Mouse (Mus musculus): ENCODE data around the gene Cep135. TPM values are rescaled to one million over a fixed set of nuclear protein-coding genes. Genes with fewer than 3 reads are reported as not detected.

Cep135 gene
- polyA plus RNA-seq, 1 experiment from 2014 or later = 4.5 TPM

DNA sequence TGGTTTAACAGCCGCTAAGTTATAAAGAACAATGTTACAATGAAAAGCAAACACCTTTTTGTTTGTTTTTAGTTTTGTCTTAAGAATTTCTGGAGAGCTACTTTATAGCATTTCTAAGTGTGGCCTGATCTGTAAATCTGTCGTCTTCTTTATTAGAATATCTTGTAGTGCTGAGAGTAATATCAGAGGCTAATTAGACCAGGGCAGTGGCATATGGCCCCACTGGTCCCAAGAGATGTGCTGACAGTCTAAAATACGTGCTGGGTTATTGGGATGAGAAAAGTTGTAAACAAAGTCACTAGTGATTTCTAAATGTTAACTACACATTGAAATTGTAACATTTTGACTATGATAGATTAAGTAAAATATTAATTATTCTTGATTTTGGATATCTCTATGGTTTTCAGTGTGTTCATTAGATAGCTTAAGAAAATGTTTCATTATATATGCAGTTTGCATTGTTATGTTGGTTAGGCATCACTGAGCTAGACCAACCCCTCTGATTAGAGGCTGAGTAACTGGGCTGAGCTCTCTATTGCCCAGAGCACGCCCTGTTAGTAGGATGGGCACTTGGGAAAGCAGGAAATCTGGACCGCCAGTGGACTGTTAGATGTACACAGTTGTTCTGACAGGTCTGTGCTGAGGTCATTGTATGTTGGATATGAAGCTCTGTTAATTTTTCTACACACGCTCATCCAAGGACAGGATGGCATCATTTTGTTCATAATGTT, 77.7 kb downstream of the Cep135 start:
- no peak for ATAC-seq (ENCODE audit: low read depth)

DNA sequence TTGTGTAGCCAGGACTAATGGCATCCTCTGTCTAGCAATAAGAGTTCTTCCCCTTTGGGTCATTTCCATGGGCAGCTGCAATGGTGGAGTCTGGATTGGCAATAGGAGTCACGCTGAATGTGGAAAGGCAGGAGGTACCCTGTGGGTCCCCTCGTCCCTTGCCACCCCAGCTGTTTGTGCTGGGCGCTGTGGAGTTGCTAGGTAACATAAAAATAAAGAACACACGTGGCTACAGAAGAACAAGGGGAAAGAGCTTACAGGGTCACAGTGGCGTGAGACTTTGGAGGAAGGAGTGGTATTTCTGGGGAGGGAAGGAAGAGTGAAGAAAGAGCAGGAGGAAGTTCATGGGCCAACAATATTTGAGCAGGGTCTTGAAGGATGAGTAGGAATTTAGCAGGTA, 79.6 kb downstream of the Cep135 start:
- ATAC-seq (ENCODE audit: low read depth) (no peak), DNase-seq (no peak)
- peaks cover 38% of the 10 kb centered on the region for H3K4me1 ChIP-seq (replicated peaks)
- H3K27ac ChIP-seq = no peak overlapping the region
- H3K9me3 ChIP-seq (replicated peaks) = no peaks in the 10 kb centered on the region
- H3K4me2 ChIP-seq = no peak overlapping the region
- no peak overlapping the region for H3K4me3 ChIP-seq (replicated peaks)
- no peaks in the 10 kb centered on the region for H3K36me3 ChIP-seq
- 63% methylated on average over 5 of the region's 5 CpGs for WGBS (ENCODE audit: insufficient replicate concordance)
- H3K9ac ChIP-seq = no peak overlapping the region
- H3K27me3 ChIP-seq = no peaks in the 10 kb centered on the region

More for the DNA sequence above, 77.7 kb downstream of the Cep135 start:
- Histone ChIP-seq H3K27ac (no peak overlapping the region), H3K4me2 (no peak overlapping the region), H3K4me1 (replicated peaks) (peaks cover 54% of the 10 kb centered on the region), H3K9ac (no peak overlapping the region), H3K4me3 (replicated peaks) (no peak overlapping the region), H3K27me3 (no peaks in the 10 kb centered on the region), H3K36me3 (no peaks in the 10 kb centered on the region), H3K9me3 (replicated peaks) (no peaks in the 10 kb centered on the region)
- 78% methylated on average over 6 of the region's 6 CpGs for WGBS (ENCODE audit: insufficient replicate concordance)
- no peak for DNase-seq

DNA sequence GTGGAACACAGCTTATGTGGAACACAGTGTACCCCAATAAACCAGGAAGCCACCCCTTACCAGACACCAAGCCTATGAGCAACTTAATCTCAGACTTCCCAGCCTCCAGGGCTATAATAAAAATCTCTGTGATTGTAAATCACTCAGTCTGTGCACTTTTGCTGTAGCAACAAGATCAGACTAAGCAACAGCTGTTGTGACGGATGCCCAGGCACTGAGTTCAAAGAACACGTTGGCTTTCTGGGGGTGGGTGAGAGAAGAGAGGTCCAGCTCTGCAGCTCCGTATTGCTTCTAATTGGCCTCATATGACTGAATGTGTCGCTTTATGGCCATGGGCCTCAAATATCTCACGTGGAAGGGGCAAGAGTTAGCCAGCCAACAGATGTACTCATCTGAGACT, 80.0 kb downstream of the Cep135 start:
- 84% methylated on average over 5 of the region's 5 CpGs for WGBS (ENCODE audit: insufficient replicate concordance)
- no peak for ATAC-seq (ENCODE audit: low read depth)

GRCm38 (mm10) chr5:76670183-76670582, 81.7 kb downstream of the Cep135 start:
- Histone ChIP-seq H3K9ac (no peak overlapping the region), H3K27me3 (no peaks in the 10 kb centered on the region), H3K36me3 (no peaks in the 10 kb centered on the region), H3K27ac (no peak overlapping the region), H3K4me3 (replicated peaks) (no peak overlapping the region), H3K4me1 (replicated peaks) (peaks cover 47% of the 10 kb centered on the region), H3K4me2 (no peak overlapping the region), H3K9me3 (replicated peaks) (no peaks in the 10 kb centered on the region)
- ATAC-seq (ENCODE audit: low read depth) = no peak
- no peak for DNase-seq
- WGBS (ENCODE audit: insufficient replicate concordance) = 74% methylated on average over 10 of the region's 10 CpGs

More for the DNA sequence above, 80.0 kb downstream of the Cep135 start:
- H3K9me3 ChIP-seq (replicated peaks) = no peaks in the 10 kb centered on the region
- H3K36me3 ChIP-seq = no peaks in the 10 kb centered on the region
- H3K4me2 ChIP-seq = no peak overlapping the region
- H3K4me1 ChIP-seq (replicated peaks) = peaks cover 36% of the 10 kb centered on the region
- no peak overlapping the region for H3K27ac ChIP-seq
- no peaks in the 10 kb centered on the region for H3K27me3 ChIP-seq
- H3K9ac ChIP-seq = no peak overlapping the region
- DNase-seq = no peak
- no peak overlapping the region for H3K4me3 ChIP-seq (replicated peaks)

DNA sequence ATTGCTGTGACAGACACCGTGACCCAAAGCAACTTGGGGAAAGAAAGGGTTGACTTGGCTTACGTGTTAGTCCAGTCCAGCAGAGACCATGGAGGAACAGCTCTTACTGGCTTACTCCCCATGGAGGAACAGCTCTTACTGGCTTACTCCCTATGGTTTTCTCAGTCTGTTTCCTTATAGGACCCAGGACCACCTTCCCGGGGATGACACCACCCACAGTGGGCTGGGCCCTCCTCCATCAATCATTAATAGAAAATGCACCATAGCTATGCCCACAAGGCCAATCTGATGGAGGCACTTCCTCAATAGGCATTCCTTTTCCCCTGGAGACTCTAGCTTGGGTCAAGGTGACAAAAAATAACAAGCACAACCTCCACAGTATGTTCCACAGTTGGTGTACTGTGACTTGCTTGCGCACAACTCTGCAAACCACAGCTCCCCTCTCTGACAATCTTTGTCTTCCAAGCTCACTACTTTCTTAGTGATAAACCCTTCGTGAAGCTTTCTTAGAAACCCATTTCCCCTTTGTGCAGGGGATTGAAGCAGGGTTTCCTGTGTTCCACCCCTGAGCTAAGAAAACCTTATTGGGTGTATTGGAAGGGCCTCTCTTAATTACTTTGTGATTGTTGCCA, 85.6 kb downstream of the Cep135 start:
- no peak overlapping the region for H3K9ac ChIP-seq
- H3K27me3 ChIP-seq = no peaks in the 10 kb centered on the region
- 67% methylated on average over 5 of the region's 5 CpGs for WGBS (ENCODE audit: insufficient replicate concordance)
- H3K4me3 ChIP-seq (replicated peaks) = no peak overlapping the region
- no peak overlapping the region for H3K4me2 ChIP-seq
- no peak for ATAC-seq (ENCODE audit: low read depth)
- H3K36me3 ChIP-seq = no peaks in the 10 kb centered on the region; the same call in 1 of the 2 replicates
- H3K9me3 ChIP-seq (replicated peaks) = no peaks in the 10 kb centered on the region
- H3K4me1 ChIP-seq (replicated peaks) = peaks cover 36% of the 10 kb centered on the region
- no peak for DNase-seq
- H3K27ac ChIP-seq = no peak overlapping the region

- DNase-seq = no peak
These were observed 86.9 kb downstream of the Cep135 start for GRCm38 (mm10) chr5:76675369-76675768.

GRCm38 (mm10) chr5:76680959-76681358, 92.5 kb downstream of the Cep135 start:
- H3K9ac ChIP-seq = no peak overlapping the region
- H3K4me3 ChIP-seq (replicated peaks) = no peak overlapping the region
- H3K36me3 ChIP-seq = no peaks in the 10 kb centered on the region; the same call in 1 of the 2 replicates
- no peak overlapping the region for H3K4me2 ChIP-seq
- WGBS (ENCODE audit: insufficient replicate concordance) = 49% methylated on average over 2 of the region's 3 CpGs
- H3K27me3 ChIP-seq = no peaks in the 10 kb centered on the region
- DNase-seq = no peak
- H3K27ac ChIP-seq = no peak overlapping the region
- no peaks in the 10 kb centered on the region for H3K9me3 ChIP-seq (replicated peaks)
- H3K4me1 ChIP-seq (replicated peaks) = peaks cover 65% of the 10 kb centered on the region
- no peak for ATAC-seq (ENCODE audit: low read depth)

More at GRCm38 (mm10) chr5:76675369-76675768, 86.9 kb downstream of the Cep135 start:
- H3K27me3 ChIP-seq = no peaks in the 10 kb centered on the region
- no peaks in the 10 kb centered on the region for H3K9me3 ChIP-seq (replicated peaks)
- 20% methylated on average over 4 of the region's 4 CpGs for WGBS (ENCODE audit: insufficient replicate concordance)
- peaks cover 35% of the 10 kb centered on the region for H3K4me1 ChIP-seq (replicated peaks)
- ATAC-seq (ENCODE audit: low read depth) = no peak
- H3K27ac ChIP-seq = no peak overlapping the region; the same call in 1 of the 2 replicates
- no peak overlapping the region for H3K4me2 ChIP-seq
- no peak overlapping the region for H3K4me3 ChIP-seq (replicated peaks)
- H3K36me3 ChIP-seq = no peaks in the 10 kb centered on the region; the same call in 1 of the 2 replicates
- no peak overlapping the region for H3K9ac ChIP-seq

- ATAC-seq (ENCODE audit: low read depth) (no peak), DNase-seq (no peak)
- no peaks in the 10 kb centered on the region; the same call in 1 of the 2 replicates for H3K36me3 ChIP-seq
- no peak overlapping the region for H3K4me2 ChIP-seq
- H3K27me3 ChIP-seq = no peaks in the 10 kb centered on the region
- 63% methylated on average over 4 of the region's 4 CpGs for WGBS (ENCODE audit: insufficient replicate concordance)
- H3K4me3 ChIP-seq (replicated peaks) = no peak overlapping the region
- no peak overlapping the region for H3K9ac ChIP-seq
- peaks cover 76% of the 10 kb centered on the region for H3K4me1 ChIP-seq (replicated peaks)
- no peaks in the 10 kb centered on the region for H3K9me3 ChIP-seq (replicated peaks)
- H3K27ac ChIP-seq = peak overlapping the region; percentile 23; the same call in 1 of the 2 replicates
These were observed 93.6 kb downstream of the Cep135 start for GRCm38 (mm10) chr5:76681895-76682656.

DNA sequence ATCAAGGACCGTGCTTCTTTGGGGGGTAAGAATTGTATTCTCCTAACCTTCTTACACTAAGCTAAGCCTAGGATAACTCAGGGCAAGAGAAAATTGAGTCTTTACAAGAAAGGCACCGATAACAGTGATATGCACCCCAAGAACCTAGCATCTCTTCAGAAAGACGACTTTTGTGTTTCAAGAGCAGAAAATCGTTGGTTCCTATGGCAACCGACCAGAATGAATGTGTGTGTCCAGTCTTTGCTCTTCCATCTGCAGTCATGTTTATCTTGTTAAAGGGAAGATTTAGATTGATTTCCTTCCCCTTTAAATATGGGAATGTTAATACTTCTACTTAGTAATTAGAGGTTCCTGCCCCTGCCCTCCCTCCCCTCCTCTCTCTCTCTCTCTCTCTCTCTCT, 95.0 kb downstream of the Cep135 start:
- no peaks in the 10 kb centered on the region for H3K36me3 ChIP-seq
- H3K9me3 ChIP-seq (replicated peaks) = no peaks in the 10 kb centered on the region
- ATAC-seq (ENCODE audit: low read depth) (no peak), DNase-seq (no peak)
- peaks cover 87% of the 10 kb centered on the region for H3K4me1 ChIP-seq (replicated peaks)
- no peak overlapping the region for H3K4me2 ChIP-seq
- 72% methylated on average over 5 of the region's 5 CpGs for WGBS (ENCODE audit: insufficient replicate concordance)
- peak overlapping the region; percentile 58 for H3K27ac ChIP-seq
- no peak overlapping the region for H3K9ac ChIP-seq
- no peaks in the 10 kb centered on the region for H3K27me3 ChIP-seq
- no peak overlapping the region for H3K4me3 ChIP-seq (replicated peaks)

DNA sequence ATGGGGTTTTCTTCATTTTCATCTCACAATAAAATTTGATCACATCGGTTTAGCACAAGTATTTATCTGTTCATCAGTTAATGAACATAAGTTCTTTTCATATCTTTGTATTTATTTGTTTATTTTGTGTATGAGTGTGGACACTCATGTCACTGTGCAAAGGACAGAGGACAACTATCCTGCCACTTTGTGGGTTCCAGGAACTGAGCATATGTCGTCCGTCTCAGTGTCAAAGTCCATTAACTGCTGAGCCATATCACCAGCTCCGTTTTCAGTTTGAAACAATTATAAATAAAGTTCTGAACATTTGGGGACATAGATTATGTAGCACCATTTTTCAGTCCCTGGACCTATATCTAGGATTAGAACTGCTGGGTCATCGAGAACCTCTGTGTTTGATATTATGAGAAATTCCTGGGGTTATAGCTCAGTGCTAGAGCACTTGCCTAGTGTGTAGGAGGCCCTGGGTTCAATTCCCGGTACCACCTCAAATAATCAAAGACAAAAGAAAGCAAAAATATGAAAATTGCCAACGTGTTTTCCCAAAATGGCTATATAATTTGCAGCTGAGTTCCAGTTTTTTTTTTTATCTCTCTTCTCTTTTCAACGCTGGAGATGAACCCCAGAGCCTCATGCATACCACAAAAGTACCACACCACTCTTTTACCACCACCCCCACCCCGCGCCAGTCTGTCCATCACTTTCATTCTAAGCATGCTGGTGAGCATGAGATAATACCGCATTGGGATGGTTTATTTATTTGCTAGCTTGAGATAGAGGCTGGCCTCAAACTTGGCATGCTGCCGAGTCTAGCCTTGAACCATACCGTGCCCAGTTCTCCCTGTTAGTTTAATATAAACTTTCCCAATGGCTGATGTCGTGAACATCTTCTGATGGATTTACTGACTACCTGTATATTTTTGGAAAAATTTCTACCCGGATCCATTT, 96.4 kb downstream of the Cep135 start:
- Histone ChIP-seq H3K9ac (peak overlapping the region; percentile 56), H3K27me3 (no peaks in the 10 kb centered on the region), H3K4me3 (replicated peaks) (no peak overlapping the region), H3K27ac (peak overlapping the region; percentile 84), H3K4me2 (peak overlapping the region; percentile 48), H3K4me1 (replicated peaks) (peaks cover 94% of the 10 kb centered on the region), H3K9me3 (replicated peaks) (no peaks in the 10 kb centered on the region), H3K36me3 (no peaks in the 10 kb centered on the region)
- peak; percentile 90 for ATAC-seq (ENCODE audit: low read depth)
- 34% methylated on average over 15 of the region's 15 CpGs for WGBS (ENCODE audit: insufficient replicate concordance)
- peak; percentile 53 for DNase-seq

All from liver, embryonic 13.5 days (tissue).